Mouse (Mus musculus): ENCODE measurements at regions not wholly inside any gene's neighbourhood (a gene's known extent, or its start where the extent isn't known, plus 50 kb on each side); places are given as distances from the start of the nearest gene placed in this dataset.
A peak's percentile ranks its signal among the peaks of the same experiment; 100 is the strongest.

DNA sequence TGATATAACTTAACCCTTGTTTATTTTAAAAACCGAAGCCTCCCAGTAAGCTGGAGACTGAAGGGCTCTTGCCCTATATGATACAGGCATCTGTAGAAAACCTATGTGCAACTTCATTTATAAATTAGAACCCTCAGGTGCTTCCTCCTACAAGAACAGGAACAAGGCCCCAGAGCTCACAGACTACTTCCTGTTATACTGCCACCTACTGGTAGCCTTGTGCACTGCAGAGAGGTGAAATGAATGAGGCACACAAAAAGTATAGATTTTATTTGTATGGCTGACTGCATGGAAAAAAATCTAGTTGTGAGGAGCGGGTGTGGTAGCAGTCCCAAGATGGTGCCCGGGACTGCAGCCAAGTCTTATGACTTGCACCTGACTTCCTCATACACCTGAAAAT lies 203.5 kb downstream of the Ahr start:
- TF ChIP-seq CTCF (IDR thresholded peaks at IDR 0.05; ENCODE audit: low read depth): peak; percentile 77
- TF ChIP-seq EP300 (IDR thresholded peaks at IDR 0.05; ENCODE audit: low read depth): no peak
